Mouse (Mus musculus) small intestine, adult 2 months (tissue): ENCODE data around the gene Fam227b.

Source experiments
- CTCF ChIP-seq: fragments of 200-500 bp; IDR thresholded peaks from 2 replicates; pipeline ENCODE4 v1.5.1; 2012; ENCODE audit warnings: low read depth, mild to moderate bottlenecking, control low read depth, inconsistent platforms, low read length, moderate library complexity, mixed read lengths; ENCODE audit not compliant: insufficient replicate concordance, insufficient read length; ENCODE audit errors: extremely low read depth
- POLR2A ChIP-seq: fragments of 200-500 bp; IDR thresholded peaks from 2 replicates; pipeline ENCODE4 v1.6.1; 2012; ENCODE audit warnings: low read depth, mild to moderate bottlenecking, control low read depth, inconsistent platforms, low read length, moderate library complexity

- TF ChIP-seq CTCF, result peak; percentile 40; the same call in 1 of the 2 replicates
- no peak for TF ChIP-seq POLR2A
These were observed 145.7 kb downstream of the Fam227b start for GRCm38 (mm10) chr2:126006088-126006487.
